ENCODE assay signal across 9 mouse cellular contexts in genomic region chr17:74088886-74089678, GRCm38 (mm10). TPM values are rescaled to one million over a fixed set of nuclear protein-coding genes. Genes with fewer than 3 reads are reported as not detected.
DNase-seq lines count a peak whose midpoint lies in the region; ATAC-seq and TF ChIP-seq lines count a peak whose summit lies in the region.
"Had no signal": no experiment of that assay in that cellular context is flagged by ENCODE, and none has a peak within 500 bp of the region (broad histone marks: within the 10 kb centered on the region; RNA-seq: fewer than 3 reads in every experiment).

No protein-coding gene starts in this region.

- no peak overlapping the region for H3K4me2 ChIP-seq in intestine, embryonic 16.5 days (ENCODE audit: low read depth, low read length)

- TF ChIP-seq CTCF in lung, adult 2 months (IDR thresholded peaks at IDR 0.05; ENCODE audit: insufficient read depth, low read length) = no peak

- no peaks in the 10 kb centered on the region for H3K36me3 ChIP-seq in intestine, embryonic 16.5 days (ENCODE audit: control insufficient read depth, insufficient read depth, low read length)

- no peak overlapping the region for H3K9ac ChIP-seq in intestine, embryonic 16.5 days (ENCODE audit: low read depth, low read length)

- DNase-seq in lung, adult 18-20 months = peak; percentile 20 to 37
- DNase-seq in lung, adult 2 months = no peak
- peak; percentile 74 for DNase-seq in adrenal gland, postnatal 25 days
- peak; percentile 40 for DNase-seq in ovary, postnatal 36 days (ENCODE audit: low spot score)
- no peak for DNase-seq in thymus, postnatal 25 days
- no peak for DNase-seq in layer of hippocampus, adult 8-10 months (ENCODE audit: low spot score in 2 of 2)
- DNase-seq: midbrain, embryonic 14.5 days had no signal

- H3K27me3 ChIP-seq in intestine, embryonic 16.5 days (replicated peaks; ENCODE audit: control insufficient read depth, insufficient read depth, low read length) = no peaks in the 10 kb centered on the region

- H3K9me3 ChIP-seq in intestine, embryonic 16.5 days (ENCODE audit: control insufficient read depth, low read length) = no peaks in the 10 kb centered on the region

- H3K27ac ChIP-seq in intestine, embryonic 16.5 days (ENCODE audit: low read length) = no peak overlapping the region

- no peaks in the 10 kb centered on the region for H3K4me1 ChIP-seq in lung, adult 2 months (ENCODE audit: control insufficient read depth, insufficient read depth, low read length)
- no peaks in the 10 kb centered on the region for H3K4me1 ChIP-seq in intestine, embryonic 16.5 days (ENCODE audit: control insufficient read depth, insufficient read depth, low read length)

- H3K4me3 ChIP-seq in lung, adult 2 months (replicated peaks; ENCODE audit: extremely low read depth, low read depth, low read length) = no peak overlapping the region
- H3K4me3 ChIP-seq in intestine, embryonic 16.5 days (ENCODE audit: low read length) = no peak overlapping the region

- 0 out of 2 replicates have a peak, but pooled peaks have one; percentile 58 for ATAC-seq in intestine, embryonic 16.5 days
- no peak for ATAC-seq in activated CD4-positive, CD25-positive, alpha-beta regulatory T cell, adult 4 months

- TF ChIP-seq POLR2A in lung, adult 2 months (IDR thresholded peaks at IDR 0.05; ENCODE audit: borderline replicate concordance, extremely low read depth, low read depth, low read length) = no peak

- 50% methylated on average over 5 of the region's 5 CpGs for WGBS in lung, adult 2 months
- WGBS in intestine, embryonic 16.5 days = 53% methylated on average over 5 of the region's 5 CpGs

RNA-seq across cellular contexts. Expression of gene Srd5a2, which starts 41.4 kb away (rescaled TPM):
- not detected in 2 replicates for polyA plus RNA-seq in lung, adult 2 months (2012; rRNA removed)
- 117 and 154 TPM in 2 replicates for total RNA-seq in adrenal gland, postnatal 25 days (2021)
- polyA plus RNA-seq in intestine, embryonic 16.5 days (2015; fragmentation: Nextera tagmentation; extraction: Ambion mirVana) = not detected in 2 replicates
- total RNA-seq in layer of hippocampus, adult 8-10 months (2022) = under 1 TPM in 3 of 4 experiments, not detected in 1; 0.33 to 0.68 (median 0.54) TPM
- not detected for polyA plus RNA-seq in activated CD4-positive, CD25-positive, alpha-beta regulatory T cell, adult 4 months (2017; shearing (Covaris generic))
- polyA plus RNA-seq: midbrain, embryonic 14.5 days had no signal

Comparison
In these comparisons a context has a peak if more than half of its experiments do, and no peak if none do; other contexts are left out.
1. DNase-seq: peak in lung, adult 18-20 months (2 of 2), adrenal gland, postnatal 25 days (single experiment) and ovary, postnatal 36 days (single experiment); none in lung, adult 2 months (single experiment), thymus, postnatal 25 days (single experiment) and layer of hippocampus, adult 8-10 months (0 of 2).